Mouse (Mus musculus) CH12.LX (cell line): ENCODE measurements around the gene Pik3r1. TPM values are rescaled to one million over a fixed set of nuclear protein-coding genes. Genes with fewer than 3 reads are reported as not detected.
A peak's percentile ranks its signal among the peaks of the same experiment; 100 is the strongest.

Experiments used
- DNase-seq: peaks from one replicate; pipeline ENCODE4 v3.0.0-alpha.2; 2013; ENCODE audit errors: extremely low read depth
- H3K27ac ChIP-seq: 2 replicates; pipeline ENCODE4 v1.5.1; 2012; ENCODE audit warnings: low read depth, mild to moderate bottlenecking, control low read depth, moderate library complexity; ENCODE audit not compliant: insufficient read depth
- H3K27me3 ChIP-seq: replicated peaks from 2 replicates; pipeline ENCODE3; 2012; ENCODE audit warnings: inconsistent platforms
- H3K36me3 ChIP-seq, 2 experiments: replicated peaks in 1 of 2; 2 replicates each; pipeline versions ENCODE3 to v1.6.1; 2012; ENCODE audit warnings: inconsistent platforms in 1 of 2, low read length in 1 of 2, mild to moderate bottlenecking in 1 of 2, mixed read lengths in 1 of 2, moderate library complexity in 1 of 2; ENCODE audit not compliant: control insufficient read depth in 1 of 2, insufficient read depth in 1 of 2
- H3K4me1 ChIP-seq, 2 experiments: 2 replicates each; pipeline ENCODE4 v1.6.1; 2012; ENCODE audit warnings: inconsistent platforms in 1 of 2, moderate library complexity in 1 of 2; ENCODE audit not compliant: insufficient read depth in 2 of 2, control insufficient read depth in 1 of 2
- H3K4me2 ChIP-seq: 2 replicates; pipeline ENCODE4 v1.6.1; 2012; ENCODE audit warnings: low read depth, mild to moderate bottlenecking, control low read depth; ENCODE audit not compliant: poor library complexity, insufficient read depth, severe bottlenecking
- H3K4me3 ChIP-seq, 3 experiments: fragments of 150-350 bp in 1 of 3; sonication (generic) in 1 of 3; replicated peaks in 1 of 3; 2 replicates each; pipeline versions ENCODE3 to v1.5.1; 2011 to 2012; ENCODE audit warnings: low read depth in 2 of 3, low read length in 2 of 3, mild to moderate bottlenecking in 2 of 3, moderate library complexity in 2 of 3, control low read depth in 1 of 3, improper control_type of control experiment in 1 of 3, inconsistent platforms in 1 of 3, mixed read lengths in 1 of 3; ENCODE audit not compliant: poor library complexity in 1 of 3
- H3K79me2 ChIP-seq: replicated peaks from 2 replicates; pipeline ENCODE4 v1.6.1; 2012; ENCODE audit warnings: mild to moderate bottlenecking, moderate library complexity; ENCODE audit not compliant: control insufficient read depth, poor library complexity, insufficient read depth, severe bottlenecking; ENCODE audit errors: extremely low read depth
- H3K9ac ChIP-seq: 2 replicates; pipeline ENCODE4 v1.6.1; 2012; ENCODE audit warnings: low read depth, mild to moderate bottlenecking, control low read depth, moderate library complexity; ENCODE audit not compliant: insufficient read depth
- H3K9me3 ChIP-seq: replicated peaks from 2 replicates; pipeline ENCODE3; 2012; ENCODE audit warnings: low read length, inconsistent platforms, mixed read lengths
- BHLHE40 ChIP-seq: IDR thresholded peaks from 2 replicates; pipeline ENCODE4 v1.6.1; 2011; ENCODE audit warnings: mild to moderate bottlenecking, low read depth, low read length, improper control_type of control experiment
- CHD1 ChIP-seq: IDR thresholded peaks from 2 replicates; pipeline ENCODE4 v1.6.1; 2012; ENCODE audit warnings: low read depth, low read length, improper control_type of control experiment, inconsistent platforms
- CTCF ChIP-seq, 2 experiments: IDR thresholded peaks in 1 of 2; conservative IDR thresholded peaks in 1 of 2; 2 replicates each; pipeline ENCODE4 v1.5.1; 2011 to 2012; ENCODE audit warnings: low read depth in 2 of 2, low read length in 2 of 2, improper control_type of control experiment in 1 of 2, inconsistent platforms in 1 of 2, mild to moderate bottlenecking in 1 of 2, moderate library complexity in 1 of 2
- EP300 ChIP-seq: IDR thresholded peaks from 2 replicates; pipeline ENCODE4 v1.6.1; 2011; ENCODE audit warnings: low read length, improper control_type of control experiment
- IRF4 ChIP-seq: IDR thresholded peaks from 2 replicates; pipeline ENCODE4 v1.6.1; 2014; ENCODE audit warnings: low read depth, mild to moderate bottlenecking, inconsistent platforms, low read length, improper control_type of control experiment
- JUN ChIP-seq: IDR thresholded peaks from 2 replicates; pipeline ENCODE4 v1.6.1; 2011; ENCODE audit warnings: low read depth, mild to moderate bottlenecking, low read length, improper control_type of control experiment, moderate library complexity; ENCODE audit not compliant: insufficient read depth
- KAT2A ChIP-seq: IDR thresholded peaks from 2 replicates; pipeline ENCODE4 v1.6.1; 2012; ENCODE audit warnings: low read length, improper control_type of control experiment, inconsistent platforms; ENCODE audit not compliant: insufficient replicate concordance
- MAFK ChIP-seq: IDR thresholded peaks from 2 replicates; pipeline ENCODE4 v1.6.1; 2011; ENCODE audit warnings: low read length, improper control_type of control experiment; ENCODE audit not compliant: insufficient replicate concordance
- MXI1 ChIP-seq: IDR thresholded peaks from 2 replicates; pipeline ENCODE4 v1.6.1; 2011; ENCODE audit warnings: mild to moderate bottlenecking, low read depth, low read length, improper control_type of control experiment
- MYC ChIP-seq: IDR thresholded peaks from 2 replicates; pipeline ENCODE4 v1.6.1; 2011; ENCODE audit warnings: low read depth, mild to moderate bottlenecking, improper control_type of control experiment, low read length
- NELFE ChIP-seq: IDR thresholded peaks from 2 replicates; pipeline ENCODE4 v1.6.1; 2011; ENCODE audit warnings: low read depth, low read length, improper control_type of control experiment
- RCOR1 ChIP-seq: conservative IDR thresholded peaks from 2 replicates; pipeline ENCODE4 v1.6.1; 2012; ENCODE audit warnings: low read depth, mild to moderate bottlenecking, inconsistent platforms, low read length, improper control_type of control experiment
- SIN3A ChIP-seq: IDR thresholded peaks from 2 replicates; pipeline ENCODE4 v1.6.1; 2012; ENCODE audit warnings: low read length, improper control_type of control experiment, inconsistent platforms
- SMC3 ChIP-seq: IDR thresholded peaks from 2 replicates; pipeline ENCODE4 v1.6.1; 2011; ENCODE audit warnings: low read depth, low read length, improper control_type of control experiment
- TBP ChIP-seq: conservative IDR thresholded peaks from 2 replicates; pipeline ENCODE4 v1.6.1; 2011; ENCODE audit warnings: low read depth, low read length, improper control_type of control experiment
- UBTF ChIP-seq: IDR thresholded peaks from 2 replicates; pipeline ENCODE4 v1.6.1; 2012; ENCODE audit warnings: low read depth, mild to moderate bottlenecking, inconsistent platforms, low read length, improper control_type of control experiment, moderate library complexity
- ZMIZ1 ChIP-seq: IDR thresholded peaks from 2 replicates; pipeline ENCODE4 v1.6.1; 2012; ENCODE audit warnings: low read depth, mild to moderate bottlenecking, inconsistent platforms, low read length, improper control_type of control experiment
- ZNF384 ChIP-seq: IDR thresholded peaks from 2 replicates; pipeline ENCODE4 v1.6.1; 2012; ENCODE audit warnings: low read depth, low read length, improper control_type of control experiment, inconsistent platforms
- dilution Hi-C: fragments of 300-500 bp; cut with MboI; formaldehyde crosslinking; loops from 2 replicates; pipeline ENCODE4 v1.14.3; 2020; ENCODE audit warnings: low sequenced_read_pairs; ENCODE audit not compliant: extremely low pct_unique_long_range_greater_than_20kb, extremely low pct_ligation_motif_present
- in situ Hi-C: fragments of 300-500 bp; cut with MboI; formaldehyde crosslinking; loops from 3 replicates; pipeline ENCODE4 v1.14.3; 2019; ENCODE audit warnings: low sequenced_read_pairs, low pct_ligation_motif_present, low pct_unique_long_range_greater_than_20kb, mixed read lengths
- polyA plus RNA-seq: library from polyadenylated mRNA; unstranded; fragments of >175 nt; gene quantifications from 2 replicates; pipeline ENCODE4 v1.2.1, GENCODE M21; 2012; ENCODE audit warnings: low read depth; ENCODE audit not compliant: insufficient read length
- total RNA-seq, 2 experiments: library from RNA; depleted of rRNA; stranded (reverse); fragments of 300-350 nt in 1 of 2; fragments of >200 nt in 1 of 2; gene quantifications; 2 replicates each; pipeline ENCODE4 v1.2.3; 2012 to 2014

The Pik3r1 gene
- total and polyA plus RNA-seq, 3 experiments, result 17.5 to 21.0 (median 19.3) TPM

GRCm38 (mm10) chr13:101798522-101798921 lies 30.5 kb upstream of the Pik3r1 start:
- dilution Hi-C loops (no loop called here), in situ Hi-C loops (no loop called here)
- H3K36me3 ChIP-seq, result no peaks in the 10 kb centered on the region
- H3K4me1 ChIP-seq, result peaks cover 17 to 51% of the 10 kb centered on the region in 2 experiments; a peak in 3 of 4 replicates
- no peaks in the 10 kb centered on the region for H3K27me3 ChIP-seq
- no peaks in the 10 kb centered on the region for H3K9me3 ChIP-seq
- H3K4me2 ChIP-seq, result no peak overlapping the region
- H3K4me3 ChIP-seq, result no peak overlapping the region
- no peak overlapping the region for H3K27ac ChIP-seq
- no peak overlapping the region for H3K9ac ChIP-seq
- no peaks in the 10 kb centered on the region for H3K79me2 ChIP-seq
- TF ChIP-seq ZNF384 (peak; percentile 72), KAT2A (no peak), SIN3A (peak; percentile 31; the same call in 1 of the 2 replicates), BHLHE40 (peak; percentile 77), MXI1 (0 out of 2 replicates have a peak, but pooled peaks have one; percentile 24)
- TF ChIP-seq, all 38 proteins: peak for 4
- no peak for DNase-seq

- H3K36me3 ChIP-seq, result no peaks in the 10 kb centered on the region
- dilution Hi-C loops, result no loop called here
- H3K4me2 ChIP-seq, result peak overlapping the region; percentile 35; the same call in 1 of the 2 replicates
- H3K27me3 ChIP-seq, result no peaks in the 10 kb centered on the region
- H3K79me2 ChIP-seq, result no peaks in the 10 kb centered on the region
- in situ Hi-C loops, result no loop called here
- H3K9ac ChIP-seq, result peak overlapping the region; percentile 27; the same call in 1 of the 2 replicates
- peak; percentile 21 for DNase-seq
- H3K4me3 ChIP-seq, result no peak overlapping the region
- no peak for TF ChIP-seq ZMIZ1
- TF ChIP-seq TBP, result no peak
- TF ChIP-seq JUN, result no peak
- TF ChIP-seq NELFE, result no peak
- TF ChIP-seq UBTF, result no peak
- TF ChIP-seq SIN3A, result no peak
- TF ChIP-seq CTCF (conservative IDR thresholded peaks at IDR 0.05 in 1 of 2, IDR thresholded peaks at IDR 0.05 in 1 of 2; ENCODE audit: low read depth in 2 of 2, low read length in 2 of 2), result no peak
- peak; percentile 24; the same call in 1 of the 2 replicates for TF ChIP-seq IRF4
- TF ChIP-seq SMC3, result no peak
- TF ChIP-seq MXI1, result no peak
- no peak for TF ChIP-seq MYC
- TF ChIP-seq MAFK, result no peak
- TF ChIP-seq ZNF384, result 0 out of 2 replicates have a peak, but pooled peaks have one; percentile 38
- no peak for TF ChIP-seq CHD1
- TF ChIP-seq KAT2A, result no peak
- no peak for TF ChIP-seq RCOR1
- TF ChIP-seq EP300, result no peak
- TF ChIP-seq, all 38 proteins: peak for 2
- H3K9me3 ChIP-seq, result no peaks in the 10 kb centered on the region
- H3K27ac ChIP-seq, result no peak overlapping the region
- H3K4me1 ChIP-seq, result peaks cover 17 to 51% of the 10 kb centered on the region in 2 experiments; a peak in 3 of 4 replicates
Measured at GRCm38 (mm10) chr13:101796983-101797382, 29.0 kb upstream of the Pik3r1 start.
